Mouse (Mus musculus): ENCODE results near the gene Avl9.

Avl9 gene

DNA sequence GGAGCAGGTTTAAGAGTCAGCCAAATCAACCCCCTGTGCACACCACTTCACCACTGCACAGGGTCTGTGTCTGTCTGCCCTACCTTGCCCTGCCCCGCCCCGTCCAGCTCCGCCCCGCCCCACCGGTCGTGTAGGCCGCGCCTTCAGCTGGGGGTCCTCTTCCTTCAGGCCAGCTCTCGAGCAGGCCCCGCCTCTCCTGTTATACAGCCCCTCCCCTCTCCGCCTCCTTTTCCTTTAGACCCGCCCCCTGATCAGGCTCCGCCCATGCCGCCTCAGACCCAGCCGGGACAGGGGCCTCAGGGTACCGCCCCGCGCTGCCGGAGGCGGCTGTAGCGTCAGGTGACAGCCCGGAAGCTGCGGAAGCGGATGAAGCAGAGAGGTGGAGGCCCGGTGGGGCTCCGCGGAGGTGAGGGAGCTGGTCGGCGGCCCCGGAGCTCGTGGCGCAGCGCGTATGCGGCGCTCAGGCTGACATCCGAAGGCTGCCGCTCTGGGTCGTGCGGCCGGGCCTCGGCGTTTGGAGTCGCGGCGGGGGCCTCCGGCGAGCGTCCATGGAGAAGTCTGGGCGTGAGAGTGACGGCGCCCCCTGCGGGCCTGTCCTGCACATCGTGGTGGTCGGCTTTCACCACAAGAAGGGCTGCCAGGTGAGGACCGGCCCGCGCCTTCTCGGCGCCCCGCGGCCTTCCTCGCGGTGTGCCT, at the start of gene Avl9:
TSS of gene Avl9 (plus strand) at position 326 of the 696 bp plus-strand sequence.
- peak; percentile 99 for DNase-seq (ENCODE audit: low spot score)

DNA sequence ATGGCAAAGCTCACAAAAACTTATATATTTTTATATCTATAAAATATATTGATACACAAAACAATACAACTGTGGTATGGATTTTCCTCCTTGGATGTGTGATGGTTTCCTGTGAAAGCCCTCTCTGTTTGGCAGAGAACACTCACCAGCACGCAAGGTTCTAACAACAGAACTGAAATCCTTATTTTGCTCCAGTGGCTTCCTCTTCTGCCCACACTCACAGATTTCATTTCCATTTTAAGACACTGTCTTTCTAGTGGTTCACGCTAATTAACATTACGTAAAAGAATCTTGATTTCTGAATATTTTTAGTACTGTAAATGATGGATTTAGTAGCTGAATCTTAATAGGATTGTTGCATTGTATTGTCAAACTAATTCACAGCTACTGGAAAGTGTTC, 26.5 kb upstream of the Avl9 start:
- no peak for DNase-seq (ENCODE audit: low spot score)

DNA sequence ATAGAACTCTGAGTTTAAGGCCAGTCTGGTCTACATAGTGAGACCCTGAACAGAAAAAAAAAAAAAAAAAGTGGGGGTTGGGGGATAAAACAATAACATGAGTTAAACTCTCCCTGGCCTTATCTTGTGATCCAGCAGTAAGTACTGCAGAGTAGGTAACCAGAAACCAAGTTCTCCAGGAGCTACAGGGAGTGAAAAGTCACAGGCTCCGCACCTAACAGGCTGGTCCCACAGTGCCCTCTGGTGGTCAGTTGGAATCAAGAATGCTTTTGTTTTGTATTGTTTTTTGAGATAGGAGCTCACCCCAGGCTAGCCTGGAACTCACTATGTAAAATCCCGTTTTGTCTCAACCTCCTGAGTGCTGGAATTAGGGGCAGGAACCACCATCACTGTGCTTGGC, 23.5 kb upstream of the Avl9 start:
- peak; percentile 38 for DNase-seq (ENCODE audit: low spot score)

- DNase-seq (ENCODE audit: low spot score): no peak
These were observed 22.3 kb upstream of the Avl9 start for GRCm38 (mm10) chr6:56692445-56692844.

GRCm38 (mm10) chr6:56703931-56704900, 10.5 kb upstream of the Avl9 start, which contains the start of gene Lsm5:
Lsm5 (minus strand) TSS chr6:56704710.
- peak; percentile 79 for DNase-seq (ENCODE audit: low spot score)

GRCm38 (mm10) chr6:56714186-56714573, 519 bp upstream of the Avl9 start:
- DNase-seq (ENCODE audit: low spot score): no peak

GRCm38 (mm10) chr6:56715270-56715666, 569 bp downstream of the Avl9 start:
- DNase-seq (ENCODE audit: low spot score): no peak

- no peak for DNase-seq (ENCODE audit: low spot score)
These were observed 4.4 kb downstream of the Avl9 start for GRCm38 (mm10) chr6:56719071-56719470.

- DNase-seq (ENCODE audit: low spot score): no peak
These were observed 6.2 kb downstream of the Avl9 start for GRCm38 (mm10) chr6:56720877-56721276.

DNA sequence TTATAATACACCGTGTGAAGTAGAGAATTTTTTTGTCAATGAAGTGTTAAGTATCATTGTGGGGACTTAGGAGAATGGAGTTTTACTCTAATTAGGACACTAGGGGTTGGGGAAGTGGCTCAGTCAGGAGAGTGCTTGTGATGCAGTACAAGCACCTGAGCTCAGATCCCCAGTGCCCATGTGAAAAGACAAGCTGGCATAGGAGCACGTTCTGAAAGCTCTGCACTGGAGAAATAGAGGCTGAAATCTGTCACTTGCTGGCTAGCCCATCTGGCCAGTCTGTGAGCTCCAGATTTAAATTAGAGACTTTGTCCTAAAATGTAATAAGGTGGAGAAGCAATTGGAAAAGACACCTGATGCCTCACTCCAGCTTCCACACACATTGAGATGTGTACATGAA, 17.8 kb downstream of the Avl9 start:
- DNase-seq (ENCODE audit: low spot score): no peak

GRCm38 (mm10) chr6:56745950-56746543, 31.3 kb downstream of the Avl9 start:
- no peak for DNase-seq (ENCODE audit: low spot score)

GRCm38 (mm10) chr6:56753719-56754118, 39.0 kb downstream of the Avl9 start:
- no peak for DNase-seq (ENCODE audit: low spot score)

- no peak for DNase-seq (ENCODE audit: low spot score)
These were observed 41.4 kb downstream of the Avl9 start for GRCm38 (mm10) chr6:56756117-56756516.

- DNase-seq (ENCODE audit: low spot score): no peak
These were observed 44.6 kb downstream of the Avl9 start for GRCm38 (mm10) chr6:56759324-56759723.

DNA sequence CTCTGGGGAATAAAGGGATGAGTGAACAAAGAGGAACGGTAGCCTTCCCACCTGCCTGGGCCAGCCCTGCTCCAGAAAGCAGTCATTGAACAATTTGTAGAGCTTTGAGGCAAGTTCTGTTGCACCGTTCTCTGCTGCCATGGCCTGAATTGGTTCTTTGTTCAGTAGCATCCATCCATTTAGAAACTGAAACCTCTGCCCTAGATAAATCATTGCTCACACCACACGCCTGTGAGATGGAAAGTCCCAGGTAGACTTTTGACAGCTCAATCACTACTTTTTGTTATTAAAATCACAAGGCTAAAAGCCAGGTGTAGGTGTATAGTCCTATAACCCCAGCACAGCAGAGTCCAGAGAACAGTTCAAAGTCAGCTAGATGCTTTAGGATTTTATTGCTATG, 50.6 kb downstream of the Avl9 start:
- DNase-seq (ENCODE audit: low spot score): no peak

DNA sequence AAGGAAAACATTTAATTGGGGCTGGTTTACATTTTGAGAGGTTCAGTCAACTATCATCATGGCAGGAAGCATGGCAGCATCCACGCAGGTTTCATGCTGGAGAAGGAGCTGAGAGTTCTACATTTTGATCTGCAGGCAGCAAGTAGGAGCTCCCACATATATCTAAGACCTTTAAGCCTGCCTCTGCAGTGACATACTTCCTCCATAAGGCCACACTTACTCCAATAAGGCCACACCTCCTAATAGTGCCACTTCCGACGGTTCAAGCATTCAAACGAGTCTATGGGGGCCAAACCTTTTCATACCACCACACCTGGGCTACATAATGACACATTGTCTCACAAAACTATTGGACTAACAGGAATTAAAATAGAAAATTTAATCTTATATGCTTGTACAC, 51.0 kb downstream of the Avl9 start:
- DNase-seq (ENCODE audit: low spot score): no peak

GRCm38 (mm10) chr6:56775816-56776215, 61.1 kb downstream of the Avl9 start:
- DNase-seq (ENCODE audit: low spot score): no peak

- DNase-seq (ENCODE audit: low spot score): no peak
These were observed 64.9 kb downstream of the Avl9 start for GRCm38 (mm10) chr6:56779636-56780035.

GRCm38 (mm10) chr6:56783561-56784272, 69.0 kb downstream of the Avl9 start:
- no peak for DNase-seq (ENCODE audit: low spot score)

DNA sequence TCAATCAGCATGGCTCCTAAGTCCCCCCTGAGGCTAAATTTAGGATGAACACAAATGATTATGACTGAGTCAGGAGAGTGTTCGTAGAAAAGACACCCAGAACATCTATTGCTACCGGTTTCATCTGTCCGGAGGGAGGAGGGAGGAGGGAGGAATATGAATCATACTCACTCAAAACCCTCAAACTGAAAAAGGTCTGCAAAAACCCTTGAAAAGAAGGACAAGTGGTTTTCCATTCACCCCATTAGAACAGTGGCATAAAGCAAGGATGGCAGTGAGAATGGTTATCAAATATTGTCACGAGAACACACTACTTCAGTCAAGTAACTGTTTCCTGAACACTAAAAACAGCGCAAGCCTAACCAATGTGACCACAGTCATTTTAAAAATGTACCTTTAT, 70.4 kb downstream of the Avl9 start:
- DNase-seq (ENCODE audit: low spot score): no peak

- no peak for DNase-seq (ENCODE audit: low spot score)
These were observed 73.0 kb downstream of the Avl9 start for GRCm38 (mm10) chr6:56787668-56788067.

GRCm38 (mm10) chr6:56789336-56789735, 74.6 kb downstream of the Avl9 start:
- no peak for DNase-seq (ENCODE audit: low spot score)

Data from ovary, postnatal 36 days (tissue).